Mouse (Mus musculus): ENCODE results near the gene Ogfod2. TPM values are rescaled to one million over a fixed set of nuclear protein-coding genes. Genes with fewer than 3 reads are reported as not detected.

The Ogfod2 gene
- polyA plus RNA-seq, 1 experiment, result 15.2 TPM

- Histone ChIP-seq H3K36me3 (ENCODE audit: control insufficient read depth, insufficient read depth) (peaks cover 4% of the 10 kb centered on the region), H3K4me2 (ENCODE audit: low read depth) (no peak overlapping the region), H3K4me3 (no peak overlapping the region), H3K27me3 (ENCODE audit: control insufficient read depth, insufficient read depth, insufficient read length) (no peaks in the 10 kb centered on the region), H3ac (ENCODE audit: control insufficient read depth, insufficient read length) (no peak overlapping the region), H3K79me2 (ENCODE audit: control insufficient read depth, insufficient read depth) (peaks cover 12% of the 10 kb centered on the region)
- no peak for TF ChIP-seq MYOD1 (IDR thresholded peaks at IDR 0.05; ENCODE audit: control insufficient read depth in 1 of 3, insufficient read length in 2 of 3, low read depth in 2 of 3)
- no peak for TF ChIP-seq E2F4 (IDR thresholded peaks at IDR 0.05; ENCODE audit: insufficient read depth)
- TF ChIP-seq MAX (IDR thresholded peaks at IDR 0.05; ENCODE audit: low read depth), result no peak
- TF ChIP-seq USF1 (IDR thresholded peaks at IDR 0.05; ENCODE audit: low read depth), result no peak
- TF ChIP-seq REST (IDR thresholded peaks at IDR 0.05; ENCODE audit: insufficient read depth, insufficient read length), result no peak
- TF ChIP-seq POLR2A (IDR thresholded peaks at IDR 0.05; ENCODE audit: insufficient read length, low read depth), result no peak
- TF ChIP-seq TCF12 (IDR thresholded peaks at IDR 0.05; ENCODE audit: insufficient read depth, poor library complexity, severe bottlenecking), result no peak
- TF ChIP-seq TCF3 (IDR thresholded peaks at IDR 0.05; ENCODE audit: insufficient read length, low read depth), result no peak
These were observed 2.4 kb downstream of the Ogfod2 start for GRCm38 (mm10) chr5:124114276-124115025.

DNA sequence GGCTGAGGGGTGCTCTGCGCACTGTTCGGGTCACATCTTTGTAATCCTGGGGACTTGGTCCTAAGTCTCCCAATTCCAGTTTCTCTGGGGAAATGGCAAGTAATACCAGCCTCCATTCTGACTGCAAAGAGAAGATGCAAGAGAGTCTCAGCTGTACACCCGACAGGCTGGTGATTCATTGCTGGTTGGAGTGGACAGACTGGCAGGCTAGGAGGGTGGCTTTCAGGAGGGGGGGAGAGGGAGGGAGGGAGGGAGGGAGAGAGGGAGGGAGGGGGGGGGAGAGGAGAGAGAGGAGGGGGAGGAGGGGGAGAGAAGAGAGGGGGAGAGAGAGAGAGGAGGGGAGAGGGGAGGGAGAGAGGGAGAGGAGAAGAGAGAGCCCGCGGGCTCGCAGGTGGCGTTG is 3.4 kb downstream of the Ogfod2 start:
- peaks cover 4% of the 10 kb centered on the region for H3K36me3 ChIP-seq (ENCODE audit: control insufficient read depth, insufficient read depth)
- H3K4me3 ChIP-seq, result peak overlapping the region; percentile 87
- peaks cover 12% of the 10 kb centered on the region for H3K79me2 ChIP-seq (ENCODE audit: control insufficient read depth, insufficient read depth)
- no peak for TF ChIP-seq MYOG (IDR thresholded peaks at IDR 0.05; ENCODE audit: control insufficient read depth in 1 of 3, insufficient read depth in 1 of 3, insufficient read length in 2 of 3, low read depth in 2 of 3)
- TF ChIP-seq MAX (IDR thresholded peaks at IDR 0.05; ENCODE audit: low read depth), result no peak
- no peak for TF ChIP-seq POLR2A (IDR thresholded peaks at IDR 0.05; ENCODE audit: insufficient read length, low read depth)
- no peak for TF ChIP-seq TCF12 (IDR thresholded peaks at IDR 0.05; ENCODE audit: insufficient read depth, poor library complexity, severe bottlenecking)
- H3K4me2 ChIP-seq (ENCODE audit: low read depth), result peak overlapping the region; percentile 57
- peak overlapping the region; percentile 60 for H3ac ChIP-seq (ENCODE audit: control insufficient read depth, insufficient read length)
- no peaks in the 10 kb centered on the region for H3K27me3 ChIP-seq (ENCODE audit: control insufficient read depth, insufficient read depth, insufficient read length)

DNA sequence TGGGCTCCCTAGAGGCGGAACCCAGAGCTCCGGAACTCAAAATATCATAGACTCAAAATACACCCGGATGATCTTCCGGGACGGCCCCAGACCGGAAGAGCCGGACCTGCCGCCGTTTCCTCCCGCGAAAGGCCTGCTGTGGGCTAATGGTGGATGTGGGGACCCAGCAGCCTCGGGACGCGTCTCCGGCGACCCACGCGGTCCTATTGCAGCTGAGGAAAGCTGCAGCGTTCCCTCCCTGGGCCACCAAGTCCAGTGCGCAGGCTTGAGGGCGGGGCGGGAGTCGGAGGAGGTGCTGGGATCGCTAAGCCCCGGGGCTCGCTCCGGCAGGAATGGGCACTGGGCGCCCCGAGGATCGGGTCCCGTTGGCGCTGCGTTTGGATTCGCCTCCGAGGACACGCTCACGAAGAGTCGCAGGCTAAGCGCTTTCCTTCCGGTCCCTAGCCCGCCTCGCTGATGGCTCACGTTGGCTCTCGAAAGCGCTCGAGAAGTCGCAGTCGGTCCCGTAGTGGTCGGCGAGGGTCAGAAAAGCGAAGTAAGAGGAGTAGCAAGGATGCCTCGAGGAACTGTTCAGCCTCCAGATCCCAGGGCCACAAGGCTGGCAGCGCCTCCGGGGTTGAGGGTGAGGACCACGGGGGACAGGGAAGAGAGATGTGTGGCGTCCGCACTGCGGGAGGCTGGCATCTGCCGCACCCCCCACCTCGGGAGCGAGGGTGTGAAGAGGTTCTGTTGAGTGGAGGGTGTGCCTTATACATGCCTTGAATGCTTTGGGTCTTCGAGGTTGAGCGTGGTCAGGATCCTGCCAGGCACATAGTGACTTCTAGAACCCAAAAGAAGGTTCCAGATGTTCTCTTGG is 4.1 kb downstream of the Ogfod2 start, which contains the start of gene Arl6ip4:
TSS of gene Arl6ip4 (plus strand) at position 100 of the 856 bp plus-strand sequence.
- Histone ChIP-seq H3ac (ENCODE audit: control insufficient read depth, insufficient read length) (peak within 1 kb of the TSS; percentile 60), H3K36me3 (ENCODE audit: control insufficient read depth, insufficient read depth) (peaks cover 4% of the 10 kb centered on the region), H3K79me2 (ENCODE audit: control insufficient read depth, insufficient read depth) (peaks cover 12% of the 10 kb centered on the region), H3K27me3 (ENCODE audit: control insufficient read depth, insufficient read depth, insufficient read length) (no peaks in the 10 kb centered on the region), H3K4me2 (ENCODE audit: low read depth) (peak within 1 kb of the TSS; percentile 94), H3K4me3 (peak within 1 kb of the TSS; percentile 87)
- TF ChIP-seq MAX (IDR thresholded peaks at IDR 0.05; ENCODE audit: low read depth), result no peak
- no peak for TF ChIP-seq USF1 (IDR thresholded peaks at IDR 0.05; ENCODE audit: low read depth)
- TF ChIP-seq REST (IDR thresholded peaks at IDR 0.05; ENCODE audit: insufficient read depth, insufficient read length), result peak; percentile 6
- peak; percentile 95 for TF ChIP-seq POLR2AphosphoS2 (IDR thresholded peaks at IDR 0.05; ENCODE audit: insufficient read length, low read depth)
- TF ChIP-seq POLR2A (IDR thresholded peaks at IDR 0.05; ENCODE audit: insufficient read length, low read depth), result peak; percentile 83
- TF ChIP-seq TCF3 (IDR thresholded peaks at IDR 0.05; ENCODE audit: insufficient read length, low read depth), result no peak
- no peak for TF ChIP-seq MYOD1 (IDR thresholded peaks at IDR 0.05; ENCODE audit: control insufficient read depth in 1 of 3, insufficient read length in 2 of 3, low read depth in 2 of 3)
- no peak for TF ChIP-seq TCF12 (IDR thresholded peaks at IDR 0.05; ENCODE audit: insufficient read depth, poor library complexity, severe bottlenecking)
- peak in 1 of 3 experiments; percentile 14 for TF ChIP-seq MYOG (IDR thresholded peaks at IDR 0.05; ENCODE audit: control insufficient read depth in 1 of 3, insufficient read depth in 1 of 3, insufficient read length in 2 of 3, low read depth in 2 of 3)
- TF ChIP-seq CEBPB (IDR thresholded peaks at IDR 0.05; ENCODE audit: insufficient read depth, poor library complexity, severe bottlenecking), result no peak
- TF ChIP-seq SRF (IDR thresholded peaks at IDR 0.05; ENCODE audit: control insufficient read depth, insufficient read length, low read depth), result no peak
- TF ChIP-seq E2F4 (IDR thresholded peaks at IDR 0.05; ENCODE audit: insufficient read depth), result no peak

- TF ChIP-seq MAX (IDR thresholded peaks at IDR 0.05; ENCODE audit: low read depth) (no peak), CEBPB (IDR thresholded peaks at IDR 0.05; ENCODE audit: insufficient read depth, poor library complexity, severe bottlenecking) (no peak)
- Histone ChIP-seq H3ac (ENCODE audit: control insufficient read depth, insufficient read length) (no peak overlapping the region), H3K36me3 (ENCODE audit: control insufficient read depth, insufficient read depth) (peaks cover 4% of the 10 kb centered on the region), H3K79me2 (ENCODE audit: control insufficient read depth, insufficient read depth) (peaks cover 12% of the 10 kb centered on the region), H3K4me3 (no peak overlapping the region), H3K4me2 (ENCODE audit: low read depth) (no peak overlapping the region), H3K27me3 (ENCODE audit: control insufficient read depth, insufficient read depth, insufficient read length) (no peaks in the 10 kb centered on the region)
These were observed 7.1 kb downstream of the Ogfod2 start for GRCm38 (mm10) chr5:124119204-124119603.

DNA sequence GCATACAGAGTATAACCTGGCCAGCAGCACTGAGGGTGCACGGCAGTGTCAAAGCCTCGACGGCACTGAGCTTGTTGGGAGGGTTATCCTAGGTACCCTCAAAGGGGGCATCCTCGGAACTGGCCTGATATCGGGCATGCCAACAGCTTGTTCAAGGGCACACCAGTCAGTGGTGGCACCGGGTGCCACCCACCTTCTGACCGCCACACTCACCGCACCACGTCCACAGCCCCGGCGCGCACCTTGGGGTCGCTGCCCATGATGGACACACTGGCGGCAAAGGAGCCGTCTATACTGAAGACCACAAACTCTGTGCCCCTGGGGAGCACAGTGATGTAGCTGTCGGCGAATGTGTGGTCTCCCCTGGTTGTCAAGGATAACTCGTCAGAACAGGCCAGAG is 10.3 kb downstream of the Ogfod2 start:
- Histone ChIP-seq H3K79me2 (ENCODE audit: control insufficient read depth, insufficient read depth) (no peaks in the 10 kb centered on the region), H3K4me2 (ENCODE audit: low read depth) (no peak overlapping the region), H3K27me3 (ENCODE audit: control insufficient read depth, insufficient read depth, insufficient read length) (no peaks in the 10 kb centered on the region), H3K36me3 (ENCODE audit: control insufficient read depth, insufficient read depth) (peaks cover 4% of the 10 kb centered on the region), H3K4me3 (no peak overlapping the region), H3ac (ENCODE audit: control insufficient read depth, insufficient read length) (no peak overlapping the region)
- TF ChIP-seq CEBPB (IDR thresholded peaks at IDR 0.05; ENCODE audit: insufficient read depth, poor library complexity, severe bottlenecking) (no peak), E2F4 (IDR thresholded peaks at IDR 0.05; ENCODE audit: insufficient read depth) (no peak), USF1 (IDR thresholded peaks at IDR 0.05; ENCODE audit: low read depth) (no peak), TCF3 (IDR thresholded peaks at IDR 0.05; ENCODE audit: insufficient read length, low read depth) (no peak), POLR2AphosphoS2 (IDR thresholded peaks at IDR 0.05; ENCODE audit: insufficient read length, low read depth) (peak; percentile 8), REST (IDR thresholded peaks at IDR 0.05; ENCODE audit: insufficient read depth, insufficient read length) (no peak), SRF (IDR thresholded peaks at IDR 0.05; ENCODE audit: control insufficient read depth, insufficient read length, low read depth) (no peak), POLR2A (IDR thresholded peaks at IDR 0.05; ENCODE audit: insufficient read length, low read depth) (no peak), MYOG (IDR thresholded peaks at IDR 0.05; ENCODE audit: control insufficient read depth in 1 of 3, insufficient read depth in 1 of 3, insufficient read length in 2 of 3, low read depth in 2 of 3) (no peak)
